Mouse (Mus musculus): ENCODE measurements around the gene Stac3.
A peak's percentile ranks its signal among the peaks of the same experiment; 100 is the strongest.

Stac3 gene

GRCm38 (mm10) chr10:127522088-127522581, 20.6 kb downstream of the Stac3 start, which contains the start of gene Shmt2:
Gene Shmt2, minus strand, starts transcription at chr10:127522444.
- peak; percentile 73 to 80 for DNase-seq (ENCODE audit: low spot score in 2 of 2)

GRCm38 (mm10) chr10:127524646-127525255, 23.3 kb downstream of the Stac3 start:
- DNase-seq (ENCODE audit: low spot score in 2 of 2): no peak

- no peak for DNase-seq (ENCODE audit: low spot score in 2 of 2)
Measured at GRCm38 (mm10) chr10:127526048-127526447, 24.6 kb downstream of the Stac3 start.

GRCm38 (mm10) chr10:127526681-127527080, 25.2 kb downstream of the Stac3 start:
- DNase-seq (ENCODE audit: low spot score in 2 of 2): peak in 1 of 2 experiments; percentile 46

- no peak for DNase-seq (ENCODE audit: low spot score in 2 of 2)
Measured at GRCm38 (mm10) chr10:127527481-127527880, 26.0 kb downstream of the Stac3 start.

GRCm38 (mm10) chr10:127530945-127531344, 29.5 kb downstream of the Stac3 start:
- no peak for DNase-seq (ENCODE audit: low spot score in 2 of 2)

GRCm38 (mm10) chr10:127531548-127531947, 30.1 kb downstream of the Stac3 start:
- DNase-seq (ENCODE audit: low spot score in 2 of 2): no peak

GRCm38 (mm10) chr10:127534036-127534928, 32.8 kb downstream of the Stac3 start, which contains the start of gene Nxph4:
Gene Nxph4, minus strand, starts transcription at chr10:127534559.
- no peak for DNase-seq (ENCODE audit: low spot score in 2 of 2)

- no peak for DNase-seq (ENCODE audit: low spot score in 2 of 2)
Measured at GRCm38 (mm10) chr10:127534929-127535384, 33.5 kb downstream of the Stac3 start.

GRCm38 (mm10) chr10:127536586-127537314, 35.3 kb downstream of the Stac3 start:
- DNase-seq (ENCODE audit: low spot score in 2 of 2): no peak

- DNase-seq (ENCODE audit: low spot score in 2 of 2): peak; percentile 75 to 84
Measured at GRCm38 (mm10) chr10:127537854-127538583, 36.5 kb downstream of the Stac3 start.

GRCm38 (mm10) chr10:127541510-127541909, 40.0 kb downstream of the Stac3 start:
- DNase-seq (ENCODE audit: low spot score in 2 of 2): no peak

GRCm38 (mm10) chr10:127542084-127542483, 40.6 kb downstream of the Stac3 start:
- no peak for DNase-seq (ENCODE audit: low spot score in 2 of 2)

GRCm38 (mm10) chr10:127542720-127543119, 41.2 kb downstream of the Stac3 start:
- DNase-seq (ENCODE audit: low spot score in 2 of 2): no peak

GRCm38 (mm10) chr10:127543916-127544315, 42.4 kb downstream of the Stac3 start:
- DNase-seq (ENCODE audit: low spot score in 2 of 2): no peak

GRCm38 (mm10) chr10:127544375-127544774, 42.9 kb downstream of the Stac3 start:
- no peak for DNase-seq (ENCODE audit: low spot score in 2 of 2)

- no peak for DNase-seq (ENCODE audit: low spot score in 2 of 2)
Measured at GRCm38 (mm10) chr10:127546505-127546904, 45.0 kb downstream of the Stac3 start.

GRCm38 (mm10) chr10:127548236-127548635, 46.8 kb downstream of the Stac3 start:
- DNase-seq (ENCODE audit: low spot score in 2 of 2): no peak

- DNase-seq (ENCODE audit: low spot score in 2 of 2): no peak
Measured at GRCm38 (mm10) chr10:127549892-127550291, 48.4 kb downstream of the Stac3 start.

- DNase-seq (ENCODE audit: low spot score in 2 of 2): no peak
Measured at GRCm38 (mm10) chr10:127555703-127556102, 54.2 kb downstream of the Stac3 start.

- DNase-seq (ENCODE audit: low spot score in 2 of 2): no peak
Measured at GRCm38 (mm10) chr10:127557397-127557796, 55.9 kb downstream of the Stac3 start.
